Mouse (Mus musculus) liver, embryonic 14.5 days (tissue): ENCODE results near the gene Ankfy1.

Experiments used
- CTCF ChIP-seq: IDR thresholded peaks from 2 replicates; pipeline ENCODE4 v1.5.1; 2016; ENCODE audit warnings: antibody characterized with exemption, low read depth, control low read depth
- EP300 ChIP-seq: IDR thresholded peaks from 2 replicates; pipeline ENCODE4 v1.6.1; 2016; ENCODE audit warnings: antibody characterized with exemption, low read depth

- TF ChIP-seq CTCF (no peak), EP300 (no peak)
Observed at GRCm38 (mm10) chr11:72771461-72771860, 81.7 kb downstream of the Ankfy1 start.
